Mouse (Mus musculus): Measurements from ENCODE around the gene Gtf2ird1. TPM values are rescaled to one million over a fixed set of nuclear protein-coding genes. Genes with fewer than 3 reads are reported as not detected.

The Gtf2ird1 gene
- 14.0 TPM for polyA plus RNA-seq (2014; fragmentation: Illumina TruSeq; extraction: RNeasy Lipid Tissue Mini Kit (QIAGEN cat#74804); ENCODE audit: low read depth, low replicate concordance)

GRCm38 (mm10) chr5:134456503-134456962 is at the start of gene Gtf2ird1:
Gene Gtf2ird1 (minus strand): TSS chr5:134456716.

GRCm38 (mm10) chr5:134314688-134315622 is 141.6 kb downstream of the Gtf2ird1 start, which contains the start of gene Gtf2i:
Gene Gtf2i (minus strand): TSS chr5:134314760.

Other genes starting within 250 kb of the Gtf2ird1 start
- 3.7 TPM for gene Ncf1, start 227.1 kb downstream of the Gtf2ird1 start, polyA plus RNA-seq (2014; fragmentation: Illumina TruSeq; extraction: RNeasy Lipid Tissue Mini Kit (QIAGEN cat#74804); ENCODE audit: low read depth, low replicate concordance)
- gene Gtf2i, start 142.0 kb downstream of the Gtf2ird1 start, polyA plus RNA-seq (2014; fragmentation: Illumina TruSeq; extraction: RNeasy Lipid Tissue Mini Kit (QIAGEN cat#74804); ENCODE audit: low read depth, low replicate concordance): 124 TPM
- gene Clip2, start 95.7 kb upstream of the Gtf2ird1 start, polyA plus RNA-seq (2014; fragmentation: Illumina TruSeq; extraction: RNeasy Lipid Tissue Mini Kit (QIAGEN cat#74804); ENCODE audit: low read depth, low replicate concordance): 1.1 TPM
- gene Syna, start 103.5 kb upstream of the Gtf2ird1 start, polyA plus RNA-seq (2014; fragmentation: Illumina TruSeq; extraction: RNeasy Lipid Tissue Mini Kit (QIAGEN cat#74804); ENCODE audit: low read depth, low replicate concordance): not detected
- 8.2 TPM for gene Rfc2, start 124.7 kb upstream of the Gtf2ird1 start, polyA plus RNA-seq (2014; fragmentation: Illumina TruSeq; extraction: RNeasy Lipid Tissue Mini Kit (QIAGEN cat#74804); ENCODE audit: low read depth, low replicate concordance)
- gene Lat2, start 158.3 kb upstream of the Gtf2ird1 start, polyA plus RNA-seq (2014; fragmentation: Illumina TruSeq; extraction: RNeasy Lipid Tissue Mini Kit (QIAGEN cat#74804); ENCODE audit: low read depth, low replicate concordance): 1.5 TPM
- gene Eif4h, start 182.8 kb upstream of the Gtf2ird1 start, polyA plus RNA-seq (2014; fragmentation: Illumina TruSeq; extraction: RNeasy Lipid Tissue Mini Kit (QIAGEN cat#74804); ENCODE audit: low read depth, low replicate concordance): 97.0 TPM
- gene Limk1, start 231.9 kb upstream of the Gtf2ird1 start, polyA plus RNA-seq (2014; fragmentation: Illumina TruSeq; extraction: RNeasy Lipid Tissue Mini Kit (QIAGEN cat#74804); ENCODE audit: low read depth, low replicate concordance): 1.3 TPM